8 mouse cellular contexts compared by ENCODE assay signal in genomic region chr7:44351881-44352749, GRCm38 (mm10). TPM values are rescaled to one million over a fixed set of nuclear protein-coding genes. Genes with fewer than 3 reads are reported as not detected.
DNase-seq lines count a peak whose midpoint lies in the region; ATAC-seq lines count a peak whose summit lies in the region.
"Had no signal": no experiment of that assay in that cellular context is flagged by ENCODE, and none has a peak within 500 bp of the region (broad histone marks: within the 10 kb centered on the region; RNA-seq: fewer than 3 reads in every experiment).

No protein-coding gene starts in this region.

- DNase-seq in kidney, postnatal 4 days = peak; percentile 10 to 15
- no peak for DNase-seq in kidney, postnatal 36 days
- peak; percentile 24 for DNase-seq in midbrain, embryonic 14.5 days
- DNase-seq in gastrocnemius, postnatal 36 days = no peak

- WGBS in embryonic facial prominence, embryonic 13.5 days = 4% methylated on average over 71 of the region's 71 CpGs
- WGBS in forebrain, embryonic 16.5 days = 4% methylated on average over 63 of the region's 71 CpGs
- 3% methylated on average over 71 of the region's 71 CpGs for WGBS in midbrain, embryonic 14.5 days

- no peak overlapping the region; the same call in 1 of the 2 replicates for H3K9ac ChIP-seq in embryonic facial prominence, embryonic 13.5 days
- H3K9ac ChIP-seq in forebrain, embryonic 16.5 days (replicated peaks; ENCODE audit: low read depth, low read length) = peak overlapping the region; percentile 29
- H3K9ac ChIP-seq in midbrain, embryonic 14.5 days (replicated peaks; ENCODE audit: low read length) = peak overlapping the region; percentile 43; the same call in 1 of the 2 replicates
- H3K9ac ChIP-seq: liver, embryonic 15.5 days had no signal

- intact Hi-C loops in gastrocnemius, postnatal 36 days (cut with DNase I) = loop anchor here (1.0 kb wide), 1 partner anchor 89 kb away; no protein-coding TSS in a partner anchor

- peak overlapping the region; percentile 55 for H3K4me2 ChIP-seq in embryonic facial prominence, embryonic 13.5 days
- H3K4me2 ChIP-seq in forebrain, embryonic 16.5 days (ENCODE audit: low read length) = no peak overlapping the region
- H3K4me2 ChIP-seq in midbrain, embryonic 14.5 days (ENCODE audit: low read length) = peak overlapping the region; percentile 12; the same call in 1 of the 2 replicates
- H3K4me2 ChIP-seq: liver, embryonic 15.5 days had no signal

- H3K36me3 ChIP-seq in embryonic facial prominence, embryonic 13.5 days = no peaks in the 10 kb centered on the region
- no peaks in the 10 kb centered on the region for H3K36me3 ChIP-seq in forebrain, embryonic 16.5 days (ENCODE audit: control insufficient read depth, insufficient read depth)
- H3K36me3 ChIP-seq in midbrain, embryonic 14.5 days (ENCODE audit: control insufficient read depth, insufficient read depth, low read length) = peaks cover 64% of the 10 kb centered on the region
- H3K36me3 ChIP-seq: liver, embryonic 15.5 days had no signal

- H3K27me3 ChIP-seq in embryonic facial prominence, embryonic 13.5 days = peaks cover 98% of the 10 kb centered on the region
- H3K27me3 ChIP-seq in forebrain, embryonic 16.5 days (replicated peaks; ENCODE audit: control insufficient read depth, insufficient read depth, low read length) = peaks cover 56% of the 10 kb centered on the region
- peaks cover 39% of the 10 kb centered on the region for H3K27me3 ChIP-seq in midbrain, embryonic 14.5 days (ENCODE audit: control insufficient read depth, insufficient read depth, low read length)

- H3K4me3 ChIP-seq in embryonic facial prominence, embryonic 13.5 days = peak overlapping the region; percentile 26
- no peak overlapping the region for H3K4me3 ChIP-seq in forebrain, embryonic 16.5 days (replicated peaks; ENCODE audit: low read length)
- H3K4me3 ChIP-seq in midbrain, embryonic 14.5 days (replicated peaks; ENCODE audit: low read depth, low read length) = peak overlapping the region; percentile 10; the same call in 1 of the 2 replicates
- H3K4me3 ChIP-seq: liver, embryonic 15.5 days had no signal

- no peaks in the 10 kb centered on the region for H3K9me3 ChIP-seq in embryonic facial prominence, embryonic 13.5 days
- H3K9me3 ChIP-seq in forebrain, embryonic 16.5 days (ENCODE audit: control insufficient read depth, low read length) = no peaks in the 10 kb centered on the region
- no peaks in the 10 kb centered on the region for H3K9me3 ChIP-seq in midbrain, embryonic 14.5 days (ENCODE audit: control insufficient read depth, low read length)
- H3K9me3 ChIP-seq: liver, embryonic 15.5 days had no signal

- no peak for ATAC-seq in embryonic facial prominence, embryonic 13.5 days (ENCODE audit: insufficient number of reproducible peaks, insufficient read depth, low FRiP score, low TSS enrichment, low read depth)
- no peak; the same call in 1 of the 2 replicates for ATAC-seq in forebrain, embryonic 16.5 days
- peak; percentile 21; the same call in 1 of the 2 replicates for ATAC-seq in midbrain, embryonic 14.5 days (ENCODE audit: low FRiP score, low TSS enrichment)
- ATAC-seq in inflammation-experienced regulatory T-cells, adult 6 months = no peak

- no peak overlapping the region for H3K27ac ChIP-seq in embryonic facial prominence, embryonic 13.5 days
- H3K27ac ChIP-seq in forebrain, embryonic 16.5 days (ENCODE audit: low read length) = no peak overlapping the region
- no peak overlapping the region for H3K27ac ChIP-seq in midbrain, embryonic 14.5 days (replicated peaks; ENCODE audit: low read depth, low read length)
- H3K27ac ChIP-seq: liver, embryonic 15.5 days had no signal

- peaks cover 49% of the 10 kb centered on the region for H3K4me1 ChIP-seq in embryonic facial prominence, embryonic 13.5 days
- peaks cover 29% of the 10 kb centered on the region for H3K4me1 ChIP-seq in forebrain, embryonic 16.5 days (replicated peaks; ENCODE audit: control insufficient read depth, insufficient read depth, low read length)
- H3K4me1 ChIP-seq in midbrain, embryonic 14.5 days (ENCODE audit: control insufficient read depth, insufficient read depth, low read length) = peaks cover 26% of the 10 kb centered on the region

RNA-seq across cellular contexts. Expression of gene Syt3, which starts 31.8 kb away (rescaled TPM):
- polyA plus RNA-seq in embryonic facial prominence, embryonic 13.5 days (2015; fragmentation: Nextera tagmentation; extraction: Ambion mirVana) = 4.1 and 4.9 TPM in 2 replicates
- polyA plus RNA-seq in forebrain, embryonic 16.5 days (2015; fragmentation: Nextera tagmentation; extraction: Ambion mirVana) = 27.2 and 37.2 TPM in 2 replicates
- polyA plus RNA-seq in midbrain, embryonic 14.5 days (2014; fragmentation: Nextera tagmentation; extraction: Ambion mirVana) = 39.5 and 48.5 TPM in 2 replicates
- not detected for polyA plus RNA-seq in inflammation-experienced regulatory T-cells, adult 6 months (2017; shearing (Covaris generic))
- total RNA-seq in gastrocnemius, postnatal 36 days (2021) = 1 to 10 TPM; 1.6 to 2.1 TPM
- polyA plus RNA-seq: liver, embryonic 15.5 days had no signal

RNA-seq across cellular contexts. Expression of gene 1700008O03Rik, which starts 33.5 kb away (rescaled TPM):
- 0.19 and 1.4 TPM in 2 replicates for polyA plus RNA-seq in embryonic facial prominence, embryonic 13.5 days (2015; fragmentation: Nextera tagmentation; extraction: Ambion mirVana)
- polyA plus RNA-seq in forebrain, embryonic 16.5 days (2015; fragmentation: Nextera tagmentation; extraction: Ambion mirVana) = 0.86 and 2.3 TPM in 2 replicates
- polyA plus RNA-seq in midbrain, embryonic 14.5 days (2014; fragmentation: Nextera tagmentation; extraction: Ambion mirVana) = 1.7 and 1.9 TPM in 2 replicates
- polyA plus RNA-seq in inflammation-experienced regulatory T-cells, adult 6 months (2017; shearing (Covaris generic)) = not detected
- total RNA-seq in gastrocnemius, postnatal 36 days (2021) = not detected

RNA-seq across cellular contexts. Expression of gene Shank1, which starts 42.1 kb away (rescaled TPM):
- 5.5 and 6.8 TPM in 2 replicates for polyA plus RNA-seq in embryonic facial prominence, embryonic 13.5 days (2015; fragmentation: Nextera tagmentation; extraction: Ambion mirVana)
- polyA plus RNA-seq in forebrain, embryonic 16.5 days (2015; fragmentation: Nextera tagmentation; extraction: Ambion mirVana) = 20.4 and 26.5 TPM in 2 replicates
- polyA plus RNA-seq in midbrain, embryonic 14.5 days (2014; fragmentation: Nextera tagmentation; extraction: Ambion mirVana) = 35.1 and 37.8 TPM in 2 replicates
- under 1 TPM; 0.15 to 0.62 (median 0.20) TPM for polyA plus RNA-seq in inflammation-experienced regulatory T-cells, adult 6 months (2017; shearing (Covaris generic))
- total RNA-seq in gastrocnemius, postnatal 36 days (2021) = under 1 TPM; 0.27 to 0.28 TPM

RNA-seq across cellular contexts. Expression of gene Clec11a, which starts 45.4 kb away (rescaled TPM):
- polyA plus RNA-seq in embryonic facial prominence, embryonic 13.5 days (2015; fragmentation: Nextera tagmentation; extraction: Ambion mirVana) = 9.1 and 11.9 TPM in 2 replicates
- polyA plus RNA-seq in forebrain, embryonic 16.5 days (2015; fragmentation: Nextera tagmentation; extraction: Ambion mirVana) = 3.5 and 4.4 TPM in 2 replicates
- polyA plus RNA-seq in midbrain, embryonic 14.5 days (2014; fragmentation: Nextera tagmentation; extraction: Ambion mirVana) = 4.6 and 4.7 TPM in 2 replicates
- polyA plus RNA-seq in inflammation-experienced regulatory T-cells, adult 6 months (2017; shearing (Covaris generic)) = under 1 TPM; 0.28 to 0.62 (median 0.34) TPM
- 1 to 10 TPM; 1.6 to 2.2 TPM for total RNA-seq in gastrocnemius, postnatal 36 days (2021)

Comparison
In these comparisons a context has a peak if more than half of its experiments do, and no peak if none do; other contexts are left out.
1. DNase-seq: peak in kidney, postnatal 4 days (2 of 2) and midbrain, embryonic 14.5 days (single experiment); none in kidney, postnatal 36 days (0 of 2) and gastrocnemius, postnatal 36 days (0 of 2).